Mouse (Mus musculus) neural tube, embryonic 11.5 days (tissue): ENCODE measurements around the gene Cdh4. TPM values are rescaled to one million over a fixed set of nuclear protein-coding genes. Genes with fewer than 3 reads are reported as not detected.

Source experiments
- ATAC-seq: fragments of 200-750 bp; cut with Nextera tagmentation; 2 replicates; pipeline ENCODE4 v1.8.0; 2017; ENCODE audit warnings: moderate number of reproducible peaks, mild to moderate bottlenecking, moderate TSS enrichment, moderate library complexity; ENCODE audit not compliant: insufficient read depth, low FRiP score, low TSS enrichment
- DNase-seq: peaks from one replicate; pipeline ENCODE4 v3.0.0-alpha.2; 2015; ENCODE audit warnings: low spot score
- H3K27ac ChIP-seq: fragments of 300-500 bp; sonication (generic); 2 replicates; pipeline ENCODE4 v1.5.1; 2014; ENCODE audit warnings: low read depth, mild to moderate bottlenecking, low read length
- H3K27me3 ChIP-seq: fragments of 300-500 bp; sonication (generic); 2 replicates; pipeline ENCODE4 v1.6.1; 2014; ENCODE audit warnings: mild to moderate bottlenecking, low read length, mixed read lengths; ENCODE audit not compliant: control insufficient read depth, insufficient read depth
- H3K36me3 ChIP-seq: fragments of 300-500 bp; sonication (generic); 2 replicates; pipeline ENCODE4 v1.6.1; 2014; ENCODE audit warnings: mild to moderate bottlenecking, low read length, moderate library complexity, mixed read lengths; ENCODE audit not compliant: control insufficient read depth, insufficient read depth
- H3K4me1 ChIP-seq: fragments of 300-500 bp; sonication (generic); 2 replicates; pipeline ENCODE4 v1.6.1; 2014; ENCODE audit warnings: low read length, mixed read lengths; ENCODE audit not compliant: control insufficient read depth, insufficient read depth
- H3K4me2 ChIP-seq: fragments of 300-500 bp; sonication (generic); 2 replicates; pipeline ENCODE4 v1.6.1; 2014; ENCODE audit warnings: low read depth, mild to moderate bottlenecking, moderate library complexity
- H3K4me3 ChIP-seq: fragments of 300-500 bp; sonication (generic); 2 replicates; pipeline ENCODE4 v1.5.1; 2014; ENCODE audit warnings: low read depth, low read length
- H3K9ac ChIP-seq: fragments of 300-500 bp; sonication (generic); 2 replicates; pipeline ENCODE4 v1.6.1; 2014; ENCODE audit warnings: mild to moderate bottlenecking, low read length
- H3K9me3 ChIP-seq: fragments of 300-500 bp; sonication (generic); 2 replicates; pipeline ENCODE4 v1.6.1; 2016; ENCODE audit warnings: low read length; ENCODE audit not compliant: control insufficient read depth
- WGBS: fragments of 180-500 bp; shearing (Covaris S2); extraction: QIAGEN DNeasy Blood & Tissue Kit; methylation state at CpG from one replicate; pipeline ENCODE4 v1.1.7; 2014; 5-methylcytosine and 5-hydroxymethylcytosine counted together
- polyA plus RNA-seq: library from polyadenylated mRNA; unstranded; fragments of >200 nt; fragmentation: Nextera tagmentation; extraction: Ambion mirVana; gene quantifications from 2 replicates; pipeline ENCODE4 v1.2.1, GENCODE M21; 2014

Gene Cdh4
- polyA plus RNA-seq, 1 experiment from 2014 or later, result 9.4 TPM

DNA sequence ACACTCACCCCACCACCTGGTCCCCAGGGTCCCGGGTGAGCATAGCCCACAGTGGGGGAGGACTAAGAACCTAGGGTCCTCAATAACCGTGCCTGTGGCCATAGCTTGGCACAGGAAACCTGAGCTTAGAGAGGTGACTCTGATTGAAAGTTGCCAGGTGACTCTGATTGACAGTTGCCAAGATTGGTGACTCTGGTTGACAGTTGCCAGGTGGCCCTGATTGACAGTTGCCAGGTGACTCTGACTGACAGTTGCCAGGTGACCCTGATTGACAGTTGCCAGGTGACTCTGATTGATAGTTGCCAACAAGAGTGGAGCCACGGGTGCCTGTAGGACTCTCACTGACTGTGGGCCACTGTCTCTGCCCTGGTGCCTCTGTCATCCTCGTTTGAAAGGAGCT is 271.1 kb downstream of the Cdh4 start:
- DNase-seq, result no peak
- Histone ChIP-seq H3K4me3 (no peak overlapping the region), H3K27ac (no peak overlapping the region), H3K36me3 (no peaks in the 10 kb centered on the region), H3K27me3 (no peaks in the 10 kb centered on the region), H3K4me1 (no peaks in the 10 kb centered on the region), H3K4me2 (no peak overlapping the region), H3K9ac (no peak overlapping the region), H3K9me3 (no peaks in the 10 kb centered on the region)
- WGBS, result 79% methylated on average over 4 of the region's 4 CpGs
- ATAC-seq, result no peak

- no peak overlapping the region for H3K9ac ChIP-seq
- no peak for DNase-seq
- H3K4me1 ChIP-seq, result no peaks in the 10 kb centered on the region
- H3K4me2 ChIP-seq, result no peak overlapping the region
- WGBS, result 86% methylated on average over 3 of the region's 3 CpGs
- H3K9me3 ChIP-seq, result no peaks in the 10 kb centered on the region
- H3K4me3 ChIP-seq, result no peak overlapping the region
- H3K36me3 ChIP-seq, result no peaks in the 10 kb centered on the region
- no peak overlapping the region for H3K27ac ChIP-seq
- ATAC-seq, result no peak
- no peaks in the 10 kb centered on the region for H3K27me3 ChIP-seq
These were observed 271.9 kb downstream of the Cdh4 start for GRCm38 (mm10) chr2:179714145-179714544.

DNA sequence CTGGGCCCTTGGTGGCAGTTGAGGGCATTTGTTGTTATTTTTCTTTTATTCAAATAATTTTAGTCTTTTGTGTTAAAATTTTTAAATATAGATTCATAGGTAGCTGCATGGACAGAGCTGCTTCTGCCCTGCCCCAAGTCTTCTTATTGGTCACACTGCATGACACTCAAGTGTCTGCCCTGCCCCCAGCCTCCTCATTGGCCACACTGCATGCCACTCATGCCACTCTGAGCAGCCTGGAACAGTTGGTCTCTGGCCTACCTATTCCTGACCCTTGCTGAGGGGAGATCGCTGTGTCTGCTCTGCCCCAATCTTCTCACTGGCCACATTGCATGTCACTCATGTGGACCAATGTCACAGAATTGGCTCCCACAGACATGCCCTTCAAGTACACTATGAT is 273.1 kb downstream of the Cdh4 start:
- Histone ChIP-seq H3K4me3 (no peak overlapping the region), H3K27me3 (no peaks in the 10 kb centered on the region), H3K4me1 (no peaks in the 10 kb centered on the region), H3K36me3 (no peaks in the 10 kb centered on the region), H3K4me2 (no peak overlapping the region), H3K9ac (no peak overlapping the region), H3K9me3 (no peaks in the 10 kb centered on the region), H3K27ac (no peak overlapping the region)
- WGBS, result 100% methylated on average over 1 of the region's 1 CpGs
- DNase-seq (no peak), ATAC-seq (no peak)

DNA sequence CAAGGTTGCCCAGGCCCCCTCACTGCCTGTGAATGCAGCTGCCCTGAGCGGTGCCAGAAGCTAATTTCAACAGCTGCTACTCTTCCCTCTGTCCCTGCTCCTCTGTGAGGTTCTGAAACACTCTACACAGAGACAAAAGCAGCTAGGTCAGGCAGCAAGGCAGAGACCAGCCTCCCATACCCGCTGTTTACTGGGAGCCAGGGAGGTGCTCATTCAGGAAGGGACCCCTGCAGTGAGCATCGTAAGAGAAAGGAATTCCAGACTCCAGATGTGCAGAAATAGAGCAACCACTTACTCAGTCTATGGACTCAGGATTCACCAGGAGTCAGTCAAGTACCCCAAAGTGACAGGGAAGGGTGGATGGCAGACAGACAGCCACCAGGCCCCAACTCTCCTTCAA is 278.1 kb downstream of the Cdh4 start:
- H3K9me3 ChIP-seq, result no peaks in the 10 kb centered on the region
- no peak overlapping the region for H3K4me3 ChIP-seq
- DNase-seq (no peak), ATAC-seq (no peak)
- no peaks in the 10 kb centered on the region for H3K27me3 ChIP-seq
- 20% methylated on average over 3 of the region's 3 CpGs for WGBS
- no peak overlapping the region for H3K9ac ChIP-seq
- no peak overlapping the region for H3K4me2 ChIP-seq
- no peak overlapping the region for H3K27ac ChIP-seq
- H3K4me1 ChIP-seq, result no peaks in the 10 kb centered on the region
- H3K36me3 ChIP-seq, result no peaks in the 10 kb centered on the region

GRCm38 (mm10) chr2:179721534-179722516 is 279.6 kb downstream of the Cdh4 start:
- Histone ChIP-seq H3K9me3 (no peaks in the 10 kb centered on the region), H3K4me3 (no peak overlapping the region), H3K27ac (no peak overlapping the region), H3K4me2 (no peak overlapping the region), H3K4me1 (no peaks in the 10 kb centered on the region), H3K27me3 (no peaks in the 10 kb centered on the region), H3K9ac (no peak overlapping the region), H3K36me3 (no peaks in the 10 kb centered on the region)
- DNase-seq (no peak), ATAC-seq (no peak)
- WGBS, result 63% methylated on average over 18 of the region's 18 CpGs

GRCm38 (mm10) chr2:179722776-179723386 is 280.6 kb downstream of the Cdh4 start:
- Histone ChIP-seq H3K4me2 (no peak overlapping the region), H3K27me3 (no peaks in the 10 kb centered on the region), H3K27ac (no peak overlapping the region), H3K9ac (no peak overlapping the region), H3K9me3 (no peaks in the 10 kb centered on the region), H3K36me3 (no peaks in the 10 kb centered on the region), H3K4me3 (no peak overlapping the region), H3K4me1 (no peaks in the 10 kb centered on the region)
- ATAC-seq (no peak), DNase-seq (peak; percentile 40)
- WGBS, result 75% methylated on average over 4 of the region's 4 CpGs

DNA sequence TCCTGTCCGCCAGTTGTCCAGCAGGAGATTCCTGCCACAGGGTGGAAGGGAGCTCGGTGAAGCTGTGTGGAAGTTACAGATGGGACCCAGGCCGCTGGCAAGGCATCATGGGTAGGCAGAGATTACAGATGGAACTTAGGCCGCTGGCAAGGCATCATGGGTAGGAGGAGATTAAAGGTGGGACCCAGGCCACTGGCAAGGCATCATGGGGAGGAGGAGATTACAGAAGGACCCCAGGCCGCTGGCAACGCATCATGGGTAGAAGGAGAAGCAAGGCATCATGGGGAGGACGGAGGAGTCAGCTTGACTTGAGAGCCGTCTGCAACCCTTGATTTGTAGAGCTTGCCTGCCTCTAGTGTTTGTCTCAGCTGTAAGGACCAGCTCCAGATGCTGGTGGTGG is 281.2 kb downstream of the Cdh4 start:
- no peak for ATAC-seq
- no peak overlapping the region for H3K4me2 ChIP-seq
- no peak for DNase-seq
- no peaks in the 10 kb centered on the region for H3K4me1 ChIP-seq
- WGBS, result 87% methylated on average over 8 of the region's 8 CpGs
- H3K9ac ChIP-seq, result no peak overlapping the region
- no peak overlapping the region for H3K27ac ChIP-seq
- no peaks in the 10 kb centered on the region for H3K9me3 ChIP-seq
- H3K4me3 ChIP-seq, result no peak overlapping the region
- H3K27me3 ChIP-seq, result no peaks in the 10 kb centered on the region
- H3K36me3 ChIP-seq, result no peaks in the 10 kb centered on the region

GRCm38 (mm10) chr2:179729002-179729401 is 286.8 kb downstream of the Cdh4 start:
- Histone ChIP-seq H3K27me3 (no peaks in the 10 kb centered on the region), H3K36me3 (no peaks in the 10 kb centered on the region), H3K27ac (no peak overlapping the region), H3K9me3 (no peaks in the 10 kb centered on the region), H3K9ac (no peak overlapping the region), H3K4me2 (no peak overlapping the region), H3K4me1 (peaks cover 6% of the 10 kb centered on the region), H3K4me3 (no peak overlapping the region)
- ATAC-seq (no peak), DNase-seq (no peak)
- WGBS, result 56% methylated on average over 8 of the region's 8 CpGs

DNA sequence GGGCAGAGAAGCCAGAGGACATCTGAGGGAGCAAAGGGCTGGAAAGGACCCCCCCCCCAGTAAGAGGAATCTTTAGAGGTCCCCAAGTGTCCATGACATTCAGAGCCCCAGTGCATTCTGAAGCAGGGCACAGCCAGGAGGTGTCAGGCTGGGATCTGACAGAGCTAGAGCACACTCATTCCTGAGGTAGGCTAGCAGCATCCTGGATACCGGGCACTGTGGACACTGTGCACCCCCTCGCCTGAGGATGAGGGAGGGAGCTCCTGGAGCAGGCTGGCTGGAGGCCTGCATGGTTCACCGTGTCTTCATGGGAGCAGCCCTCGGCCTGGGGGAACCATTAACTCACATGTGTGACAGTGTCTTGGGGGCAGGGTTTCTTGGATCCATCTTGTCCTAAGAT is 287.6 kb downstream of the Cdh4 start:
- H3K27ac ChIP-seq, result no peak overlapping the region
- WGBS, result 75% methylated on average over 4 of the region's 4 CpGs
- ATAC-seq (no peak), DNase-seq (no peak)
- no peak overlapping the region for H3K4me2 ChIP-seq
- H3K4me3 ChIP-seq, result no peak overlapping the region
- no peak overlapping the region for H3K9ac ChIP-seq
- peaks cover 6% of the 10 kb centered on the region for H3K4me1 ChIP-seq
- H3K36me3 ChIP-seq, result no peaks in the 10 kb centered on the region
- H3K9me3 ChIP-seq, result no peaks in the 10 kb centered on the region
- no peaks in the 10 kb centered on the region for H3K27me3 ChIP-seq
